Mouse (Mus musculus) spleen, adult 2 months (tissue): Measurements from ENCODE around the gene Srrd. TPM values are rescaled to one million over a fixed set of nuclear protein-coding genes. Genes with fewer than 3 reads are reported as not detected.

Experiments
- DNase-seq, 2 experiments: peaks; one replicate each; pipeline versions ENCODE4 v3.0.0 to v3.0.0-alpha.2; 2012 to 2021; ENCODE audit warnings: low spot score in 2 of 2, low read depth in 1 of 2
- H3K27ac ChIP-seq: fragments of 200-500 bp; 2 replicates; pipeline ENCODE4 v1.5.1; 2012; ENCODE audit warnings: low read length, inconsistent platforms; ENCODE audit not compliant: insufficient read depth
- H3K27me3 ChIP-seq: fragments of 200-500 bp; 2 replicates; pipeline ENCODE4 v1.6.1; 2012; ENCODE audit warnings: mild to moderate bottlenecking, moderate library complexity, low read length, inconsistent platforms; ENCODE audit not compliant: control insufficient read depth, insufficient read depth
- H3K36me3 ChIP-seq: fragments of 200-500 bp; 2 replicates; pipeline ENCODE4 v1.6.1; 2012; ENCODE audit warnings: mild to moderate bottlenecking, low read length, inconsistent platforms; ENCODE audit not compliant: control insufficient read depth, insufficient read depth
- H3K4me1 ChIP-seq: fragments of 200-500 bp; 2 replicates; pipeline ENCODE4 v1.6.1; 2011; ENCODE audit warnings: inconsistent platforms; ENCODE audit not compliant: control insufficient read depth, insufficient read depth, insufficient read length
- H3K4me3 ChIP-seq: fragments of 200-500 bp; 2 replicates; pipeline ENCODE4 v1.5.1; 2011; ENCODE audit warnings: mild to moderate bottlenecking, inconsistent platforms; ENCODE audit not compliant: insufficient read depth, insufficient read length; ENCODE audit errors: extremely low read depth
- CTCF ChIP-seq: fragments of 200-500 bp; IDR thresholded peaks from 2 replicates; pipeline ENCODE4 v1.5.1; 2011; ENCODE audit warnings: mild to moderate bottlenecking, inconsistent platforms; ENCODE audit not compliant: insufficient read depth, insufficient read length, insufficient replicate concordance; ENCODE audit errors: extremely low read depth
- POLR2A ChIP-seq: fragments of 200-500 bp; IDR thresholded peaks from 2 replicates; pipeline ENCODE4 v1.6.1; 2011; ENCODE audit warnings: low read depth, low read length, inconsistent platforms
- WGBS: fragments of 180-500 bp; shearing (Covaris S2); methylation state at CpG from one replicate; pipeline ENCODE4 v1.1.7; 2018; 5-methylcytosine and 5-hydroxymethylcytosine counted together
- polyA plus RNA-seq: library from polyadenylated mRNA; depleted of rRNA; stranded (reverse); fragments of >200 nt; gene quantifications from 2 replicates; pipeline ENCODE4 v1.2.3, GENCODE M21; 2012

Gene Srrd
- polyA plus RNA-seq, 1 experiment = 30.8 TPM

DNA sequence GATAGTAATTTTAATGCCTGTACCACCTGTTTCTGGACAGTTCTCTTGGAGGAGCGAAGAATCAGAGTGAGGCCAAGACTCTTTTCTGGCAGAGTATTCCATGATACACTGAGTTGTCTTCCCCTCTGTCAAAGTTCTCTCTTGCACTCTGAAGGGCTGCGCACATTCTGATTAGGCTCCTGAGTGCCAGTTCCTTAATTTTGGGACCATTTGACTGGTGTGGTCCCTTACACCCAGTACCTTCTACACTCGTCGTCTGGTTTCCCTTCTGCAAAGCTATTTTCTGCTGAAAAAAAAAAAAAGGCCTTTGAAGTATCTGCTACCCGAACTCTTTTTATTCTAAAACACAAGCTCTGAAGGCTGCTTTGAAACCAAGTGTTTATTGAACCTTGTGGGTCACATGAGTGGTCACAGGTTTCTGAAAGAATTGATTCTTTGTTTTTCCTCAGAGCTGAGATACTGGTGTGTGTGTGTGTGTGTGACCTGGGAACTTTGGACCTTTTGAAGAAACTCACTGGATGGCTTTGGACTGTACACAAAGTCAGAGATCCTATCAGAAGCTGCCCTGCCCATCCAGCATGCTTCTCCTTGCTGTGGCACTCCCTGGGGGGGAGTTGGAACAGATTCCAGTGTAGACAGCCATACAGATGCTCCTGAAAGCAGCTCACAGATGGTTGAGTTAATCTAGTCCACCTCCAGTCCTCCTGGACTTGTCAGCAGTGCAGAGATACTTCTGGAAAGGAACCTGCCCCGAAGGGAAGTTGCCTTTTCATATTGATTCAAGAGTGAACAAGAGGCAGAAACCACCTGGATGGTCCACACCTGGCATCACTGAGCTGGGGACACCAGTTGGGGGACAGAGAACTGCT, 1.5 kb upstream of the Srrd start:
- no peak overlapping the region for H3K4me3 ChIP-seq
- peaks cover 5% of the 10 kb centered on the region; the same call in 1 of the 2 replicates for H3K4me1 ChIP-seq
- 60% methylated on average over 6 of the region's 6 CpGs for WGBS
- no peak for DNase-seq
- peaks cover 8% of the 10 kb centered on the region for H3K36me3 ChIP-seq
- H3K27me3 ChIP-seq = no peaks in the 10 kb centered on the region
- TF ChIP-seq POLR2A (no peak), CTCF (no peak)
- no peak overlapping the region for H3K27ac ChIP-seq

DNA sequence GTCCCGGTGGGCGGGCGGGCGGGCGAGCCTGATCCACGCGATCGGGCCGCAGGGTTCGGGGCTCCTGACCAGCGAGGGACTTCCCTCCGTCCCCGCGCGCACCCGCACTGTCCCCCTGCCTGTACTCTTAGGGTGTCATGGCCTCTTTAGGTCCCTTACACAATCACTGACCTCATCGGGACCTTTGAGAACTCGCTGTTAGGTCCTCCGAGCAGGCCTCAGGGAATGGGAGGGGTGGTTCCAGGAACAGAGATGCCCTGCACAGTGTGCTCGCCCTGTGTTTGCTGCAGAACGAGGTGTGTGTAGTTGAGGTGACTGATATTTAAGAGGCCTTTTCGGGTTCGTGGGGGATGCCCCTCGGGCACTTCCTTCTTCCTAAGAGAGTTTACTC, 360 bp upstream of the Srrd start:
- Histone ChIP-seq H3K27ac (peak overlapping the region; percentile 45), H3K27me3 (no peaks in the 10 kb centered on the region), H3K4me1 (peaks cover 5% of the 10 kb centered on the region; the same call in 1 of the 2 replicates), H3K4me3 (peak overlapping the region; percentile 77), H3K36me3 (peaks cover 11% of the 10 kb centered on the region)
- no peak for DNase-seq
- no peak for TF ChIP-seq CTCF
- TF ChIP-seq POLR2A = no peak
- WGBS = under 1% methylated on average over 24 of the region's 24 CpGs

DNA sequence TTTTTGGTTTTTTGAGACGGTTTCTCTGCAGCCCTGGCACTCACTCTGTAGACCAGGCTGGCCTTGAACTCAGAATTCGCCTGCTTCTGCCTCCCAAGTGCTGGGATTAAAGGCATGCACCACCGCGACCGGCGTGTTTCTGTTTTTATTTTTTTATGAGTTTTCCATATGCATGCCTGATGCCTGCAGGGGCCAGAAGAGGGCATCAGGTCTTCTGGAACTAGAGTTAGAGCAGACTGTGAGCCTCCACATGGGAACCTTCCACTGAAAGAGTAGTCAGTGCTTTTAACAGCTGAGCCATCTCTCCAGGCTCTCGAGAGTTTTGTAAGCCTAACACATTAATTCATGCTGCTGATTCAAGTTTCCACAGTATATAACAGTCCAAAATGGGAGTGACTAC, 3.6 kb downstream of the Srrd start:
- TF ChIP-seq CTCF = no peak
- no peak for TF ChIP-seq POLR2A
- Histone ChIP-seq H3K27ac (no peak overlapping the region), H3K27me3 (no peaks in the 10 kb centered on the region), H3K4me3 (no peak overlapping the region), H3K36me3 (peaks cover 28% of the 10 kb centered on the region), H3K4me1 (peaks cover 5% of the 10 kb centered on the region; the same call in 1 of the 2 replicates)
- no peak for DNase-seq
- WGBS = 81% methylated on average over 7 of the region's 7 CpGs

DNA sequence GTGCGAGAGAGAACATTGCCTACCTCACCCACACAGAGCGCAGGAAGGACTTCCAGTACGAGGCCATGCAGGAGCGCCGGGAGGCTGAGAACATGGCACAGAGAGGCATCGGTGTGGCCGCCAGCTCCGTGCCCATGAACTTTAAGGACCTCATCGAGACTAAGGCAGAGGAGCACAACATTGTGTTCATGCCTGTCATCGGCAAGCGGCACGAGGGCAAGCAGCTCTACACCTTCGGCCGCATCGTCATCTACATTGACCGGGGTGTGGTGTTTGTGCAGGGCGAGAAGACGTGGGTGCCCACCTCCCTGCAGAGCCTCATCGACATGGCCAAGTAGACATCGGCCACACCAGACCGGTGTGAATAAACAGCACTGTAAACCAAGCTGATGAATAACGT, 5.8 kb downstream of the Srrd start:
- no peak for DNase-seq
- H3K27ac ChIP-seq = no peak overlapping the region
- H3K4me3 ChIP-seq = no peak overlapping the region
- H3K36me3 ChIP-seq = peaks cover 50% of the 10 kb centered on the region
- WGBS = 96% methylated on average over 22 of the region's 22 CpGs
- 0 out of 2 replicates have a peak, but pooled peaks cover under 1% of the 10 kb centered on the region for H3K4me1 ChIP-seq
- no peaks in the 10 kb centered on the region for H3K27me3 ChIP-seq
- no peak for TF ChIP-seq POLR2A
- no peak for TF ChIP-seq CTCF

DNA sequence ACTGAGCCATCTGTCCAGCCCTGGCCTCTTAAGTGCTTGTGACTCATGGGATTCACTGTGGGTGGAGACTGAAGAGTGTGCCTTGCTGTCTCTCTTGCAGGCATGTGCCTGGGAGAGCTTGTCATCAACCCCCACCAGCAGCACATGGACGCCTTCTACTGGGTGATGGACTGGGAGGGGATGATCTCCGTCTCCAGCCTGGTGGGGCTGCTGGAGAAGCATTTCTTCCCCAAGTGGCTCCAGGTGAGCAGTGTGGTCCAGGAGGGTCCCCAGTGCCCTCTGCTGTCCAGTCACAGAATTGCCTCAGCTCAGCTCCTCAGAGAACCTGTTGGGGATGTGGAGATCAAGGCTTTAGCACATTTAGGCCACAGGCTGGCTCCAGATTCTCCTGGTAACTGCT, 7.4 kb downstream of the Srrd start:
- H3K27ac ChIP-seq = no peak overlapping the region
- DNase-seq = peak in 1 of 2 experiments; percentile 61
- H3K4me1 ChIP-seq = no peaks in the 10 kb centered on the region
- TF ChIP-seq CTCF = peak; percentile 92
- no peak for TF ChIP-seq POLR2A
- peaks cover 64% of the 10 kb centered on the region for H3K36me3 ChIP-seq
- H3K4me3 ChIP-seq = no peak overlapping the region
- no peaks in the 10 kb centered on the region for H3K27me3 ChIP-seq
- 72% methylated on average over 2 of the region's 2 CpGs for WGBS

DNA sequence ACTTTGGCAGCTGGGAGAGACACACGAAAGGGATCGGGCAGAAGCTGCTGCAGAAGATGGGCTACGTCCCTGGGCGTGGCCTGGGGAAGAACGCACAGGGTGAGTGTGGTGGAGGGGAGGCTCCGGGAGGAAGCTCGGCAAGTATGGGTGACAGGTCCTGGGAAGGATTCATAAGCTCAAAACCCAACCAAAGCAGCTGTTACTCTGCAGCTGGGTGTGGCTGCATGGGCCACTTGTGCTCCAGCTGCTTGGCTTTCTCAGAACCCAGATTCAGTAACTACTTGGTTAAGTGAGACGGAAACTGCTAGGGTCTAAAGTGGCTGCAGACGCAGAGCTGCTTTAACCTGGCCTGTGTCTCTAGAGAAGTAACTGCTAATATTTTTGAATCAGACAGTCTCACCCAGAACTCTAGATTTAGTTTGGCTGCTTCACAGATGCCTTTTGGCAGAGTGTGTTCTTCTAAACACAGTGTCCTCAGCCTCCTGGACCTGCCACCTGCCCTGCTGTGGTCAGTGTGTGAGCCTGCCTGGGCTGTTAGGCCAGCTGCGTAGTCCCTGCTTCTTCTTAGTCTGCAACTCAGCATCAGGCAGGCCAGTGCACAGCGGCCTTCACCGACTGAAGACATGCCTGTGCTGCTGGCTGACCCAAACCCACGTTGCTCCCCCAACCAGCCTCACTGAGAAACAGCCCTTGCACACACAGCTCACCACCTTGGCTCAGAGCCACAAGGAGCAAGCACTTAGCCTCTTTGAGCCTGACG, 12.9 kb downstream of the Srrd start:
- 96% methylated on average over 14 of the region's 14 CpGs for WGBS

DNA sequence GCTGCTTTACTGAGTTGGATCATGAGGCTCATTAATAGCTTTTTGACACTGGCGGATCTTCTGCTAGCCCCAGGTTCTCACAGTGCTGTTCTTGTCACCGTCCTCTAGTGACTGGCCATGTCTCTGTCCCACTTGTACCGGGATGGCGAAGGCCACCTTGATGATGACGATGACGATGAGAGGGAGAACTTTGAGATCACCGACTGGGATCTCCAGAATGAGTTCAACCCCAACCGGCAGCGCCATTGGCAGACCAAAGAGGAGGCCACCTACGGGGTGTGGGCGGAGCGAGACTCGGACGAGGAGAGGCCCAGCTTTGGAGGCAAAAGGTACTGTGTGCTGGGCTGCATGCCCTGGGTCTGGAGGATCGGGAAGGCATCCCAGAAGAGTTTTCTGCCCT, 15.0 kb downstream of the Srrd start:
- Histone ChIP-seq H3K27me3 (no peaks in the 10 kb centered on the region), H3K4me1 (peaks cover 7% of the 10 kb centered on the region; the same call in 1 of the 2 replicates), H3K27ac (no peak overlapping the region), H3K36me3 (peaks cover 43% of the 10 kb centered on the region), H3K4me3 (no peak overlapping the region)
- WGBS = 96% methylated on average over 15 of the region's 15 CpGs
- TF ChIP-seq POLR2A (no peak), CTCF (no peak)
- DNase-seq = no peak

More for the DNA sequence above, 12.9 kb downstream of the Srrd start:
- Histone ChIP-seq H3K27ac (no peak overlapping the region), H3K27me3 (no peaks in the 10 kb centered on the region), H3K36me3 (peaks cover 59% of the 10 kb centered on the region), H3K4me3 (no peak overlapping the region), H3K4me1 (peaks cover 2% of the 10 kb centered on the region; the same call in 1 of the 2 replicates)
- DNase-seq = no peak
- no peak for TF ChIP-seq POLR2A
